Mouse (Mus musculus): ENCODE results near the gene Car8.

Gene Car8

DNA sequence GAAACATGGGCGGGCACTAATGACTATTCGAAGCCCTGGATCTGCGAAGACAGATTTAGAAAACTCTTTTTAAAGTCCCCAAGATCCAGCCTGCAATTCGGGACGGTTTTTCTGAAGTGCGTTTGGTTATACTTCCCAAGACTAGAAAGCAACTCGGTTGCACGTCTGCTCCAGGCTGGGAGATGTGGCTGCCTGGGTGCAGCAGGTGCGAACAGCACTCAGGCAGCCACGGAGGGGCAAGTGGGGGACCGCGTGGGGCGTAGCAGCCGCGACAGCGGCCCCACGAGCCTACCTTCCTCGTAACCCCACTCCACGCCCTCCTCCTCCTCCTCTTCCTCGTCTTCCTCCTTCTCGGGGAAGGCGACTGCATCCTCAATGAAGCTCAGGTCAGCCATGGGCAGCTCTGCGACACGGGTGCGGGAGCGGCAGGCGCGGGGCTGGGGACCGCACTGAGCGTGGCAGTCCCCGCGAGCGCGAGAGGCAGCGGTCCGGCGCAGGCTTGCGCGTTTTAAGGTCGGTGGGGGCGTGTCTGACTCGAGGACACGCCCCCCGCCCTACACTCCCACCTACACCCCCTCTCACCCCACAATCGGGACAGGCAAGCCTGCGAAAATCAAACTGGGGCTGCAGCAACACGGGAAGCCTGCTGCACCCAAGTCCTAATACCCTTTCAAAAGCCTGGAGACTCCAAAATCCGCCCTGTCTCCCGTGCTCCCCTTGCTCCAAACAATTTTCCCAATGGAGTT, at the start of gene Car8:
Gene Car8 (minus strand): TSS at position 482 of the 746 bp plus-strand sequence.
- DNase-seq = peak; percentile 52

GRCm38 (mm10) chr4:8284934-8285333, 46.1 kb upstream of the Car8 start:
- DNase-seq = no peak

DNA sequence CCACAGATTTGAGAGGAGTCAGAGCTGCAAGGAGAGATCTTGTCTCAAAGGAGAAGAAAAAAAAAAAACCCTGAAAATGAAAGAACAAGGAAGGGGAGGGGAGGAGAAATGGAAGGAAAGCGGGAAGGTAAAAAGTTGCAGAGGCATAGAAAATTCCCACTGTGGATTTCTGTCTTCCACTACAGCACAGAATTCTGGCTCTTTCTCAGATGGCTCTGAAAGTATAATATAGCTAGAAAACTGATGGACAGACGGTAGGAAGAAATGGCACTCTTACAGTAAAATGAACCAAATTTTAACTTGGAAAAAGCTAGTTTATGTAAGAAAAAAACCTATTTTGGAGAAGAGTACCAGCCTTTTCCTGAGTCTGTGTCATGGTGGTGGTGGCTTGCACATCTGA, 39.3 kb upstream of the Car8 start:
- no peak for DNase-seq

DNA sequence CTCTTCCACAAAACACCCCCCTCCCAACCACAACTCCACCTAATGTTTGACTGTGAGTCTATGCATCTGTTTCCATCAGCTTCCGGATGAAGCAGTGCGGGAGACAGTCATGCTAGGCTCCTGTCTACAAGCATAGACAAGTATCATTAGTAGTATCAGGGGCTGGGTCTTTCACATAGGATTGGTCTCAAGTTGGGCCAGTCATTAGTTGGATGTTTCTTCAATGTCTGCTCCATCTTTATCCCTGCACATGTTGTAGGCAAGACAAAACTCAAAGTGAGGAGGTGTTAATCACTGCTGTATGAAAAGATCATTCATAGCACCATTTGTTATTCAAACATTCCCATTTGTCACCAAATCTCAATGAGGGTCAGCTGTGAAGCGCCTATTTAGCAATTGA, 11.0 kb upstream of the Car8 start:
- DNase-seq = no peak

GRCm38 (mm10) chr4:8245495-8246063, 6.7 kb upstream of the Car8 start:
- DNase-seq = no peak

GRCm38 (mm10) chr4:8245062-8245461, 6.2 kb upstream of the Car8 start:
- DNase-seq = no peak

DNA sequence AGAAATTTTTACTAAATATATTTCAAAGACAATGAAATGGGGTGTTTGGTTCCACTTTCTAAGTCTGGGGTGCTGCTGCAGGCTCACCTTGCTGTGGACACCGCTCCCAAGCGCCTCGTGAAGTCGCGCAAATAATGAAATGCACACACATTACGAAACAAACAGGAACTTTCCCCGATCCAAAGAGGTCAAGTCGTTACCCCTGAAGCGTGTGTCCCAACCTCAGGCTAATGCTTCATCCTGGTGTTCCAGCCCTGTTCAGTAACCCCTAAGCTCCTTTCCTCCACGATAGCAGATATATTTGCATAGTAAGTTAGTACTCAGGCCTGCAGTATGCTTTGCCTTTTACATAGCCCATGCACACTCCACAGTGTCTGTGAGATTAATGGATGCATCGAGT, 858 bp upstream of the Car8 start:
- DNase-seq = peak; percentile 14

DNA sequence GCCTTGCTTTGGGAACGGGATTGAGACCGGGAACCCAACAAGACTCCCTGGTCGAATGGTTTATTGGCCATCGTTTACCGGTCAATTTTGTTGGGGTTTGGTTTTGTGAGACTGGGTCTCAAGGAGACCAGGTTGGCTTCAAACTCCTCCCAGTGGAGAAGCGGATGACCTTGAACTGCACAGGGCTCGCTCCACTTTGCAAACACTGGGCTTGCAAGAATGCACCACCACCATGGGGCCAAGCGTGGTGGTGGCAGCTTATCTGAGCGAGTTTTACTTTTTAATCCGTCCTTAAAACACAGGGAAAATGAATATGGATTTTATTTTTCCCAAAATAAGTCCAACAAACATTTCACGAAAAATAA, 447 bp upstream of the Car8 start:
- no peak for DNase-seq

GRCm38 (mm10) chr4:8232393-8233111, 6.3 kb downstream of the Car8 start:
- DNase-seq = peak; percentile 18

DNA sequence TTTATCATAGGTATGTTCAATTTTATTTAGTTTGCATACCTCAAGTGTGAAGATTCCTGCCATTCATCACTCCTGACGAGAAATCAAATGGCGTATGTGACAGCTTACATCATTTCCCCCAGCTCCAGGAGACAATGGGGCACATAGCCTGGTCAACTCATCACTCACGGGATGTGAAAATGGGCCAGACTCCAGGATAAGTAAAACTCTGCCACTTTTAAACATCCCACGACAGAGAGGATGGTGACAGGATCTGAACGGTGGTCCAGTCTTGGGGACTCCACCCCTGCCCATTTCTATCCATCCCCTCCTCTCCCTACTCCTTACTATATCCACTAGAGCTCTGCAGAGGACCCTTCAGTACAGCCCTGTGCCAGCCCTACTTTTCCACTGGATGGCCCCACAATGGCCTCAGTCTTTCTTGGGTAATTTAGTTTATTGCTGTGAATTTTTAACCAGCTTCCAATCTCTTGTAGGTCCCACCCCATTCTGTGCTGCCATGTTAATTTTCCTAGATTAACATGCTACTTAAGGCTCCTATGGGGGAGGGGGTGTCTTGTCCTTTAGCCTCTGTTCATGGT, 7.5 kb downstream of the Car8 start:
- no peak for DNase-seq

DNA sequence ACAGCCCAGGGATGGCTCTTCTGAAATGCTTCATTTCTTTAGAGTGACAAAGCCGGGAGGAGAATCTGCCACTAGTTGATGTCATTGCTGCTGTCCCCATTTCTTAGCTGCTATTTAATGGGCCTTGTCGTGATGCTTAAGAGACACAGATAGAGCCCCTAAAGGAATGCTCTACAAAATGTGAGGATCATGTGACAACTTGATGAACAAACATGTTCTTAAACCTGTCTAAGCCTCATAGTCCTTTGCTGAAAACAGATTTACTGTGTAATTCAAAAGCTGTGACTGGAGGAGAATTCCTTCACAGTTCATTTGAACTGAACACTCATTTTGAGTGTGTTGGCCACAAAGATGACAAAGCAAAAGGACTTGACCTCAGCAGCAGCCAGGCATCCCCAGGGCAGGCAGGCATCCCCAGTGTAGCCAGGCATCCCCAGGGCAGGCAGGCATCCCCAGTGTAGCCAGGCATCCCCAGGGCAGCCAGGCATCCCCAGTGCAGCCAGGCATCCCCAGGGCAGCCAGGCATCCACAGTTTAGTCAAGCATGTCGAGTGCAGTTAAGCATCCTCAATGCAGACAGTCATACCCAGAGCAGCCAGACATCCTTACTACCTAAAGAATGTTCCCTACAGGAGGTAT, 9.1 kb downstream of the Car8 start:
- DNase-seq = no peak

GRCm38 (mm10) chr4:8218941-8219340, 19.9 kb downstream of the Car8 start:
- no peak for DNase-seq

- no peak for DNase-seq
These were observed 20.8 kb downstream of the Car8 start for GRCm38 (mm10) chr4:8218004-8218403.

GRCm38 (mm10) chr4:8217272-8217671, 21.6 kb downstream of the Car8 start:
- no peak for DNase-seq

GRCm38 (mm10) chr4:8216551-8216950, 22.3 kb downstream of the Car8 start:
- no peak for DNase-seq

- no peak for DNase-seq
These were observed 25.2 kb downstream of the Car8 start for GRCm38 (mm10) chr4:8213661-8214060.

DNA sequence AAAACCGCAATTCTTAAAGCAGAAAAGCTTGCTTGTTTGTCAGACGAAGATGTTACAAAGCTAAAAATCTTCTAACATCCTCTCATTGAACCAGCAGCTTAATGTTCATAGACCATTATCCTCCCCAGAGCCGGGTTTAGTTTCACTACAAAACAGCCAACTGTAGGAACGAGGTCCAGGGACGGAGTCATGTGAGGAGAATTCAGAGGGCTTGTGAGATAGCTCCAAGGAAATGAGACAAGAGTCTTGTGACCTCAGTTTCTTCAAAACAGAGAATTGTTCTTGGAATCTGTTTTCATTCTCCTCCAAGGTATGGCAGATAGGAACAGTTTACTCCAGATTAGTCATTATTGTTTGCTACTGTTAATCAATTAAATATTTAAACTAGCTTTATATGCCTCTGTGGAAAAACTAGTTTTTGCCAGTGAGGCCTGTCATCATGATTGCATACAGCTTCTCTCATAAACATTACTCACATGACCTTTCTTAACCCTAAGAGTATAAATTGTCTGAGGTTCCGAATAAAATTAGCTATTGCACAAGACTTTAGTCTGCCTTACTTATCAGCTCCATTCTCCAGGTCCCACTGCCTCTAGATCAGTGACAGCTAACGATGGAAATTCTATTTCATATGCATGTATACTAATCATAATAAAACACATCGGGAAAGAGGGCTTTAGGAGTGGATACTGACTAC, 25.8 kb downstream of the Car8 start:
- DNase-seq = no peak

- no peak for DNase-seq
These were observed 28.4 kb downstream of the Car8 start for GRCm38 (mm10) chr4:8210452-8210851.

- no peak for DNase-seq
These were observed 30.9 kb downstream of the Car8 start for GRCm38 (mm10) chr4:8207924-8208323.

DNA sequence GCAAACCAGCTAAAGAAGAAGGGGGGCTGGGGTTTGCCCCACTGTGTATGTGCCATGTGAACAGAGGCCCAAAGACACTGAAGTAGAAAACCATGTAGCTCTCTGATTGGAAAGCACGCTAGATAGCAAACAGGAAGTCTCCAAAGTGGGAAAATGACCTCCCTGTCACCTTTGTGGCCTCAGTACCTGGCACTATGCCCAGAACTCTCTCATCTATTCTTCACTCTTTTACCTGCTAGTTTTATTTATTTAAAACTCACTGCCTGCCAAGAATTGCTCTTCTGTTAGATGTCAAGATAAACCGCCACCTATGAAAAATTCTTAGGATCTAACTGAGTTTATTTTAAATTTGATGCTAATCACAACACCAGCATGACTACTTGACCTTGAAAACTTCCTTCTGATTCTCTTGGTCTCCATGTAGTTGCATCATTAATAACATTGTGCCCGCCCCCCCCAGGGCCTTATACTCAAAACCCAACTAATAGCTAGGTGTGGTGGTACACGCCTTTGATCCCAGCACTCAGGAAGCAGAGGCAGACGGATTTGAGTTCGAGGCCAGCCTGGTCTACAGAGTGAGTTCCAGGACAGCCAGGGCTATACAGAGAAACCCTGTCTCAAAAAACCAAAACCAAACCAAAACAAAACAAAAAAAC, 31.8 kb downstream of the Car8 start:
- peak; percentile 58 for DNase-seq

DNA sequence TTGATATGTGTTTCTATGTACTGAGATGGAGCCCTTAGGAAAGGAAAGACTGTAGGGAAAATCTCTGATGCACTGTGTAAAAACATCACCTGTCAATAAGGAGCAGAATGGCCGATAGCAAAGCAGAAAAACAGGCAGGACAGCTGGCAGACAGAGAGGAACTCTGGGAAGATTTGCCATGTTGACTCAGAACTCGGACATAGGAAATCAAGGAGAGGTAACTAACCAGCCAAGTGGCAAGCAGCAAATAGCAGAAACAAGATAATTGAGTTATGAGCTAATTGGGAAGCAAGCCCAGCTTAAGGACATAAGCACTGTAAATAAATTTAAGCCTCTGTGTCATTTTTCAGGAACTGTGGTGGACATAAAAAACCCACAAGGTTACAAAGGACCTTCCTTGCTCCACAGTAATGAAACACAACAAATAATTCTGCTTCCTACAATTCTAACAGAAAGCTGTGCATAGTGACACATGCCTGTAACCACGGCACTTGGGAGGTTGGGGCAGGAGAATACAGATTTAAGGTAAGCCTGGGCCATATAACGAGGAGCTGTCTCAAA, 33.7 kb downstream of the Car8 start:
- DNase-seq = no peak

GRCm38 (mm10) chr4:8203367-8203766, 35.5 kb downstream of the Car8 start:
- no peak for DNase-seq
